Mouse (Mus musculus): ENCODE data around the gene Eif2b2. TPM values are rescaled to one million over a fixed set of nuclear protein-coding genes. Genes with fewer than 3 reads are reported as not detected.

The Eif2b2 gene
- polyA plus RNA-seq, 1 experiment from 2014 or later, result 50.1 TPM

DNA sequence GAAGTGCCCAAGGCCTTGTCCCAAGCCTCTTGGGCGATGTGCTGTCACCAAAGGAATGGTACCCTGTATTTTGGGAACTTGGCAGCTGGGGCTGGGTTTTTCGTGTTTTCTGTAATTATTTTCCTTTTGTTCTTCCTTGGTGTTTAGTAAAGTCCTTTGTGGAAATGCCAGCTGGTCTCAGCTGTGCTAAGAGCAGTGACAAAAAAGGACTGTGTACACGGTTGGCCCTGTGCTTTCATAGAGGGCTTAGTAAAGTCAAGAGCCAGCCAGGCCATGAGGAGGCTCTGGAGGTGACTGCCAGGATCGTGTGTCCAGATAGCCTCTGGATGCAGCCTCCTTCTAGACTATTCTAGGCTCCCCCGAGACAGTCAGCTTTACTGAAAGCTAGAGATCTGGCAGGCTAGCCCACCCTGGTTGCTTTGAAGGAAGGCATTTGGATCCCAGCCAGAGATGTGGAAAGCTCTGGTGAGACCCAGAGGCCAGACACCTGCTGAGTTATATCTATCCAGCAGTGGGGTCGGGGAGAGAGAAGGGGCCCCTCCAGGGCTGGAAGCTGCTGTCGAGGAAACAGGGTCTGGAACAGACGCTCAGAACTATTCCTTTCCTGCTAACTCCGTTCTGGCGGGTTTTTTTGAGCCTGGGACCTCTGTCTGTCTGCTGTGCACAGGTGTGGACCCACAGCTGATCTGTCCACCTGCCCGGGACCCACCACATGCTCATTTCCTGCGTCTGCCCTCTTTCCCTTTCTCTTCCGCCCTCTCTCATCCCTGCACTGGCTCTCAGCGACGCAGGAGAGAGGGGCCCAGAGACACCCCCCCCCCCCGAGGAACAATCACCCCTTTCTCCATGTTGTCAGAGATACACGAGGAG is 37.6 kb upstream of the Eif2b2 start:
- Histone ChIP-seq H3K27ac (no peak overlapping the region), H3K9me3 (replicated peaks) (no peaks in the 10 kb centered on the region), H3K36me3 (no peaks in the 10 kb centered on the region), H3K27me3 (peaks cover 13% of the 10 kb centered on the region), H3K4me3 (no peak overlapping the region), H3K9ac (no peak overlapping the region), H3K4me1 (replicated peaks) (peaks cover 42% of the 10 kb centered on the region), H3K4me2 (peak overlapping the region; percentile 34)
- 17% methylated on average over 16 of the region's 17 CpGs for WGBS
- no peak for ATAC-seq (replicated peaks; ENCODE audit: insufficient number of reproducible peaks, insufficient read depth, low FRiP score, low read depth)

DNA sequence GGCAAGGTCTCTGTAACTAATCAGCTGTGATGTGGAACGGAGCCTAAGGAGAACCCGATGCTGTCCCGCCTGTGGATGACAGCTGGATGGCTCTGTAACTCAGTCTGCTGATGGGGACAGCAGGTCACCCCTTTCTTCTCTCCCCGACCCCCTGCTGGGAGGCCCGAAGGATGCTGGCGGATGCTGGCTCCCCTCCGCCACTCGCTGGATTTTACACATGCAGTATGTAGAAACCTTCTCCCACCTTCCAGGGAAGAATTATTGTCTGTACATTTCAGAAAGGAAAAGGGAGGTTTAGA is 37.0 kb upstream of the Eif2b2 start:
- Histone ChIP-seq H3K9me3 (replicated peaks) (no peaks in the 10 kb centered on the region), H3K4me3 (no peak overlapping the region), H3K27ac (no peak overlapping the region), H3K36me3 (no peaks in the 10 kb centered on the region), H3K9ac (no peak overlapping the region), H3K4me2 (peak overlapping the region; percentile 34), H3K27me3 (peaks cover 13% of the 10 kb centered on the region), H3K4me1 (replicated peaks) (peaks cover 36% of the 10 kb centered on the region)
- WGBS, result 31% methylated on average over 8 of the region's 8 CpGs
- no peak for ATAC-seq (replicated peaks; ENCODE audit: insufficient number of reproducible peaks, insufficient read depth, low FRiP score, low read depth)

DNA sequence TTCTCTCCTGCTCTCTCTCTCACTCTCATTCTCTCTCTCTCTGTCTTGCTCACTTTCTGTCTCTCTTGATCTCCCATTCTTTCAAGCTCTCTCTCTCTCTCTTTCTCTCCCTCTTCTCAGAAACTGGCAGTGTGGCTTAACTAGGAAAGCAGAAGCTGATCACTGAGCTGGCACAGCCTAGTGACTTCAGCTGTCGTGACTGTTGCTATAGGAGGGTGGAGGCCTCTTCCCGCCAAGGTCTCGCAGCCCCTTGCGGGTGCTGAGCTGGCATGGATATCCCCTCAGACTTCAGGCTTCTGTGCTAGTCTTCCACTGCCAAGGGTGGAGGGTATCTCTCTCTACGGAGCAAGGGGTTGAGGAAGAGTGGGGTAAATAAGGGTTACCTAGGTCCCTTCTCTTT is 36.4 kb upstream of the Eif2b2 start:
- no peak for ATAC-seq (replicated peaks; ENCODE audit: insufficient number of reproducible peaks, insufficient read depth, low FRiP score, low read depth)
- Histone ChIP-seq H3K36me3 (no peaks in the 10 kb centered on the region), H3K27ac (no peak overlapping the region), H3K4me3 (no peak overlapping the region), H3K27me3 (peaks cover 13% of the 10 kb centered on the region), H3K4me1 (replicated peaks) (peaks cover 30% of the 10 kb centered on the region), H3K9ac (no peak overlapping the region), H3K9me3 (replicated peaks) (no peaks in the 10 kb centered on the region), H3K4me2 (no peak overlapping the region)
- WGBS, result 71% methylated on average over 5 of the region's 5 CpGs

DNA sequence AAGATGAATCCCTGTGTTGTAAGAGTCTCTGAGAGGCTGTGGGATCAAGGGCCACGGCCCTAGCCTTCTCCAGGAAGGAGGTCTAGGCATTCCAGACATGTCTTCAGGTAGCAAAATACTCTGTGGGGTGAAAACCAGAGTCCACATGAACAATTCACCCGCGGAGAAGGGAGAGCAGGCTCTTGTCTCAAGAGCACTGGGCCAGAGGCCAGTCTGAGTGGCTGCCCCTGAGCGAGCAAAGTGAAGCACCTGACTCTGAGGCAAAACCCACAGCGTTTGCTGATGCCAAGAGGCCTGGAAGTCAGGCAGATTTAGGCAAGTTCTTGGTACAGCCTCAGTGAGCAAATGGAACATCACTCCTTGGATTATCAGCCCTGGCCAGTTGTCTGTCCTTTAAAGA is 35.2 kb upstream of the Eif2b2 start:
- Histone ChIP-seq H3K4me3 (no peak overlapping the region), H3K4me1 (replicated peaks) (peaks cover 29% of the 10 kb centered on the region), H3K4me2 (no peak overlapping the region), H3K27ac (no peak overlapping the region), H3K27me3 (peaks cover 8% of the 10 kb centered on the region; the same call in 1 of the 2 replicates), H3K9me3 (replicated peaks) (no peaks in the 10 kb centered on the region), H3K9ac (no peak overlapping the region), H3K36me3 (no peaks in the 10 kb centered on the region)
- no peak for ATAC-seq (replicated peaks; ENCODE audit: insufficient number of reproducible peaks, insufficient read depth, low FRiP score, low read depth)
- WGBS, result 45% methylated on average over 5 of the region's 5 CpGs

DNA sequence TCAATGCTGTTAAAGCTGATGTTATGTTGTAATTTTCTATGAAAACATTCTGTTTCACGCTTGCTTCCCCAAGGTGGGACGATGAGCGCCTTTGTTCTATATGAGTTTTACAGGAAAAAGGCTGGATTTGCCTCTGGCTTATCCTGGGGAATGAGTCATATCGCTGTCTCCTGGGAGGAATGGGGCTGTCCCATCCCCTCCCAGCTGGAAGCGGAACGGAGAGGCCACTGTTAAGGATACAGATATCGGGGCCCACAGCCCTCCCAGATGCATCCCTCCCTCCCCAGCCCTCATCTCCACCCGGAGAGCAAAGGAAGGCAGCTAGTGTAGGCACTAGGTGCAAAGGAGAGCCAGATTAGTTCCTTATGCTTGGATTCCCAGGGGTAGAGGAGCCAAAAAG is 33.5 kb upstream of the Eif2b2 start:
- H3K4me1 ChIP-seq (replicated peaks), result peaks cover 29% of the 10 kb centered on the region
- no peak overlapping the region for H3K4me2 ChIP-seq
- H3K36me3 ChIP-seq, result no peaks in the 10 kb centered on the region
- no peak overlapping the region for H3K4me3 ChIP-seq
- WGBS, result 32% methylated on average over 8 of the region's 8 CpGs
- H3K27ac ChIP-seq, result peak overlapping the region; percentile 59
- no peak overlapping the region for H3K9ac ChIP-seq
- ATAC-seq (replicated peaks; ENCODE audit: insufficient number of reproducible peaks, insufficient read depth, low FRiP score, low read depth), result peak; percentile 67
- H3K9me3 ChIP-seq (replicated peaks), result no peaks in the 10 kb centered on the region
- peaks cover 3% of the 10 kb centered on the region; the same call in 1 of the 2 replicates for H3K27me3 ChIP-seq

DNA sequence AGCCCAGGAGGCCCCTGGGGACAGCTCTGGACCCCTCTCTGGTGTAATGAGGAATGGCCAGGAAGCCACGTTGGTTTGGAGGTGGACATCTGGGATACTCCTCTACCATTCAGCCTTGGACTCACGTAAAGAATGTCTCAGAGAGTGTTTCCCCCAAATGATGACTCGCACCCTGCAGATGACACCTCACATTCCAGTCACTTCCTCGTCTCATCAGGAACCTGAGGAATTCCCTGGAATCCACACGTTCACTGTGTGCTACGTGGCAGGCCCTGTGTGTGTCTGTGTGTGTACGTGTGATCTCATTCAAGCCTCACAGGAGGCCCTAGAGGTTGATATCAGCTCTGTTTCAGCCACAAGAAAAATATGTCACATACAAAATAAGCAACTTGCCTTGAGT is 32.9 kb upstream of the Eif2b2 start:
- Histone ChIP-seq H3K27ac (peak overlapping the region; percentile 59), H3K36me3 (no peaks in the 10 kb centered on the region), H3K9me3 (replicated peaks) (no peaks in the 10 kb centered on the region), H3K27me3 (peaks cover 3% of the 10 kb centered on the region; the same call in 1 of the 2 replicates), H3K4me3 (no peak overlapping the region), H3K4me2 (no peak overlapping the region), H3K4me1 (replicated peaks) (peaks cover 27% of the 10 kb centered on the region), H3K9ac (no peak overlapping the region)
- ATAC-seq (replicated peaks; ENCODE audit: insufficient number of reproducible peaks, insufficient read depth, low FRiP score, low read depth), result no peak
- WGBS, result 54% methylated on average over 7 of the region's 7 CpGs

DNA sequence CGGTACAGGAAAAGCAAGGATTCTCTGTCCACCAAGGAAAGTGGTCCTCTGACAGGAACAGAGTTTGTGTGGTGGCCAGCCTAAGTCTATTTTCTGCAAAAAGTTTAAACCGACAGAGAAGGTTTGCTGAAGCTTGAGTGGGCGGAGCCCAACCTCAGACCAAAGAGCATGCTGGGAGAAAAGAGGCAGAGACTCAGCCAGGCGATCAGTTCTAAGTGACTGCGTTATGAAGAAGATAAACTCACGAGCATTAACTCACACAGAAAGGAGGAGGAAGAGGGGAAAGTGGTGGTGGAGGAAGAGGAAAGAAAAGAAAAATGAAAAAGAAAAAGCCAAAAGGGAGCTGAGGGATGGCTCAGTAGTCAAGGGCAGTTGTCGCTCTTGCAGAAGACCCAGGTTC is 29.0 kb upstream of the Eif2b2 start:
- 71% methylated on average over 7 of the region's 7 CpGs for WGBS
- H3K9ac ChIP-seq, result no peak overlapping the region
- no peaks in the 10 kb centered on the region for H3K27me3 ChIP-seq
- no peak overlapping the region for H3K4me2 ChIP-seq
- ATAC-seq (replicated peaks; ENCODE audit: insufficient number of reproducible peaks, insufficient read depth, low FRiP score, low read depth), result no peak
- no peak overlapping the region for H3K4me3 ChIP-seq
- H3K4me1 ChIP-seq (replicated peaks), result peaks cover 29% of the 10 kb centered on the region
- H3K27ac ChIP-seq, result no peak overlapping the region
- H3K9me3 ChIP-seq (replicated peaks), result no peaks in the 10 kb centered on the region
- no peaks in the 10 kb centered on the region for H3K36me3 ChIP-seq

DNA sequence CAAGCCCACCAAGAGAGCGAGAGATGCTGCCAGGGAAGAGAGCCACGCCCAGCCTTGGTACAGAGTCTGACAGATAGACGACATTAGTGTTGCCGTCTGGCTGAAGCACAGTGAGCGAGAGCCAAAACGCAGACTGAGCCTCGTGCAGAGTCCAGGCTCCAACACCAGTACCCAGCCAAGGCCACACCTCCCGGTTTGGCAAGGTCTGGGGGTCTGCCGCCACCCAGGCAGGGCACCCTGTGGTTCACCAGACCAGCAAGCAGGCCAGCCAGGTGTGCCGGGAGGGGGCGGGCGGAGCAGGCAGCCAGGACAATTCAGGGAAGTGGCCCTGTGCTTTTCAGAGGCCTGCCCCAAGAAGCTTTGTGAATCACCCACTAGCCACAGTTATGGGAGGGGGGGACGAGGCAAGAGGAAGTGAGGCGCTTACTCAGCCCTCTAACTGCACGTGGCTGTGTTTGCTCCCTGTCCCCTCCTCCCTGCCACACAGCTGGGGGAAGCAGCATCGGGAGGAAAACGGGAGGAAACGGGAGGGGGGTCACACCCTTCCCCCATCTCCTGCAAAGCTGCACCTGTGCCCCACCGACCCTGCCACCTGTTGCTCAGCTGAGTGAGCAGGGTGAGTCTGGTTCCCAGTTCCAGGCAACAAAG is 26.7 kb upstream of the Eif2b2 start:
- H3K27me3 ChIP-seq, result no peaks in the 10 kb centered on the region
- no peaks in the 10 kb centered on the region for H3K9me3 ChIP-seq (replicated peaks)
- WGBS, result 35% methylated on average over 19 of the region's 19 CpGs
- H3K4me2 ChIP-seq, result no peak overlapping the region
- no peak overlapping the region for H3K27ac ChIP-seq
- ATAC-seq (replicated peaks; ENCODE audit: insufficient number of reproducible peaks, insufficient read depth, low FRiP score, low read depth), result 0 out of 2 replicates have a peak, but pooled peaks have one; percentile 34
- peaks cover 40% of the 10 kb centered on the region for H3K4me1 ChIP-seq (replicated peaks)
- H3K36me3 ChIP-seq, result no peaks in the 10 kb centered on the region
- H3K9ac ChIP-seq, result no peak overlapping the region
- H3K4me3 ChIP-seq, result no peak overlapping the region

DNA sequence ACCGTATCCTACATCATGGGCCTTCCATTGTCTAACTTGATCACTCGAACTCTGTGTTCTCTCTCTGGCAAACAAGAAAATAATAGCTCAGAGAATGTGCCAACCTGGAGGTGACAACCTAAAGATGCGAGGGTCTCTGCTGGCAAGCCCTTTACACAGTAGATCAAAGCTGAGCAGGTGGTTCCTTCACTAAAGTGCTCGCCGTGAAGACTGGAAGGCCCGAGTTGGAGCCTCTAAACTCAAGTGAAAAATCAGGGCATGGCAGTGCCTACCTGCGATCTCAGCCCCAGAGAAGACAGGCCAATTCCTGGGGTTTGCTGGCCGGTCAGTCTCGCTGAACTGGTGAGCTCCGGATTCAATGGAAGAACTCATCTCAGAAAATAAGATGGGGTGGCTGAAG is 26.1 kb upstream of the Eif2b2 start:
- no peaks in the 10 kb centered on the region for H3K36me3 ChIP-seq
- H3K4me2 ChIP-seq, result no peak overlapping the region
- no peaks in the 10 kb centered on the region for H3K9me3 ChIP-seq (replicated peaks)
- H3K9ac ChIP-seq, result no peak overlapping the region
- 85% methylated on average over 10 of the region's 10 CpGs for WGBS
- H3K27ac ChIP-seq, result no peak overlapping the region
- no peak for ATAC-seq (replicated peaks; ENCODE audit: insufficient number of reproducible peaks, insufficient read depth, low FRiP score, low read depth)
- no peaks in the 10 kb centered on the region for H3K27me3 ChIP-seq
- H3K4me1 ChIP-seq (replicated peaks), result peaks cover 45% of the 10 kb centered on the region
- no peak overlapping the region for H3K4me3 ChIP-seq

DNA sequence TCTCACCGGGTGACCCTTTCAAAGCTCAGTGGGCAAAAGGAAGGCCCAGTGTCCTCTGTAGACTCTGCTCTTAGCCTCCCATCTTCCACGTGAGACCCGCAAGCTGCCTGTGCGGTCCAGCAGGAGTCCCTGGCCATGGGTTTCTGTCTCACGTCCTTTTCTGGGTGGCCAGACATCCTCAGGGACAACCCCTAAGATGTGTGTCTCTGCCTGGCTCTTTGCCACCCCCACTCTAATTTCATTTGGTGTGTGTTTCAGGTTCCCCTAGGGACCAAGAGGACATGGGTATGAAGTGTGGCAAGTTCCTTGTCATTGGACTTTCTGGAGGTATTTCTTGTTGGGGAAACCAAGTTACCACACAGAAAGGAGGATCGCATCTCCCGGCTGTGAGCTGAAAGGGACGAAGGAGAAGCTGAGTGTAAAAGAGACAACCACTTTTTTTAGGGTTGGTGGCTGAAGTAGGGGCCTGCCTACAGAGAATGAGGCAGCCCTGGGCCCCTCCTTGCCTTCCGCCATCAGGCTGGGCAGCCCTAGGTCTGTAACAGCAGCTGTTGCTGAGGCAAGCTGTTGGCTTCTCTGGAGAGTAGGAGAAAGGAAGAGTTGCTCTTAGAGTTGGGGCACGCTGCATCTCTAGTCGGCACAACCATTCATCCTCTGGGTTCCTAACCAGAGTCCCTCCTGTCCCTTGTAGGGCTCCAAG is 25.2 kb upstream of the Eif2b2 start:
- no peak for ATAC-seq (replicated peaks; ENCODE audit: insufficient number of reproducible peaks, insufficient read depth, low FRiP score, low read depth)
- 79% methylated on average over 11 of the region's 11 CpGs for WGBS
- Histone ChIP-seq H3K9ac (no peak overlapping the region), H3K4me1 (replicated peaks) (peaks cover 46% of the 10 kb centered on the region), H3K4me2 (no peak overlapping the region), H3K27ac (peak overlapping the region; percentile 13; the same call in 1 of the 2 replicates), H3K36me3 (no peaks in the 10 kb centered on the region), H3K27me3 (no peaks in the 10 kb centered on the region), H3K9me3 (replicated peaks) (no peaks in the 10 kb centered on the region), H3K4me3 (no peak overlapping the region)

DNA sequence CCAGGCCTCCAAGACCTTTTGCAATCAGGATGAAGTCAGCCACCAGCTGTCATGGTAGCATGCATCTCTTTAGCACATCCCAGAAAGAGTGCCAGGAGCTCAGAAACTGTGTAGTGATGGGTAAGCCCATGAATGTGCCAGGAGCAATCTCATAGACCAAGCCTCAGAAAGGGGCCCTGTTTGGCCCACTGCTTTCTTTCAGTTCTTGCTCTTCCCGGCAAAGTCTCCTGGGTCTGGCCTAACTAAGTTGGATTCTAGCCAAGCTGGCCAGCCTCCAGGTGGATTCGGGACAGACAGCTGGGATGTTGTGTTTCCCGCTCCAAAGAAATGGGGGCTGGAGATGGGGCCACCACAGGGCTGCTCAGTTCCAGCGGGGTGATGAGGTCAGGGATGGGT is 24.7 kb upstream of the Eif2b2 start:
- Histone ChIP-seq H3K4me3 (no peak overlapping the region), H3K36me3 (no peaks in the 10 kb centered on the region), H3K27me3 (no peaks in the 10 kb centered on the region), H3K4me1 (replicated peaks) (peaks cover 46% of the 10 kb centered on the region), H3K9me3 (replicated peaks) (no peaks in the 10 kb centered on the region), H3K27ac (peak overlapping the region; percentile 13; the same call in 1 of the 2 replicates), H3K9ac (no peak overlapping the region), H3K4me2 (0 out of 2 replicates have a peak overlapping the region, but pooled peaks have one; percentile 5)
- WGBS, result 15% methylated on average over 4 of the region's 4 CpGs
- no peak; the same call in 1 of the 2 replicates for ATAC-seq (replicated peaks; ENCODE audit: insufficient number of reproducible peaks, insufficient read depth, low FRiP score, low read depth)

Data from heart, embryonic 15.5 days (tissue).